Mouse (Mus musculus) heart, embryonic 12.5 days (tissue): ENCODE measurements around the gene Mgat4a. TPM values are rescaled to one million over a fixed set of nuclear protein-coding genes. Genes with fewer than 3 reads are reported as not detected.

ENCODE experiments used
- ATAC-seq: fragments of 200-750 bp; cut with Nextera tagmentation; 2 replicates; pipeline ENCODE4 v1.8.0; 2017; ENCODE audit warnings: moderate TSS enrichment, moderate library complexity; ENCODE audit not compliant: insufficient number of reproducible peaks, low FRiP score
- H3K27ac ChIP-seq: fragments of 300-500 bp; sonication (generic); 2 replicates; pipeline ENCODE4 v1.5.1; 2016; ENCODE audit warnings: mild to moderate bottlenecking, moderate library complexity; ENCODE audit not compliant: poor library complexity, severe bottlenecking
- H3K27me3 ChIP-seq: fragments of 300-500 bp; sonication (generic); replicated peaks from 2 replicates; pipeline ENCODE4 v1.6.1; 2016; ENCODE audit warnings: mild to moderate bottlenecking, moderate library complexity
- H3K36me3 ChIP-seq: fragments of 300-500 bp; sonication (generic); 2 replicates; pipeline ENCODE4 v1.6.1; 2016; ENCODE audit warnings: mild to moderate bottlenecking, moderate library complexity
- H3K4me1 ChIP-seq: fragments of 300-500 bp; sonication (generic); replicated peaks from 2 replicates; pipeline ENCODE4 v1.6.1; 2016; ENCODE audit warnings: mild to moderate bottlenecking
- H3K4me2 ChIP-seq: fragments of 300-500 bp; sonication (generic); 2 replicates; pipeline ENCODE4 v1.6.1; 2016; ENCODE audit warnings: mild to moderate bottlenecking, moderate library complexity
- H3K4me3 ChIP-seq: fragments of 300-500 bp; sonication (generic); 2 replicates; pipeline ENCODE4 v1.5.1; 2016; ENCODE audit warnings: mild to moderate bottlenecking
- H3K9ac ChIP-seq: fragments of 300-500 bp; sonication (generic); 2 replicates; pipeline ENCODE4 v1.6.1; 2016; ENCODE audit warnings: mild to moderate bottlenecking, moderate library complexity
- H3K9me3 ChIP-seq: fragments of 300-500 bp; sonication (generic); replicated peaks from 2 replicates; pipeline ENCODE4 v1.6.1; 2016; ENCODE audit warnings: mild to moderate bottlenecking, moderate library complexity
- WGBS: fragments of 180-500 bp; shearing (Covaris S2); methylation state at CpG from one replicate; pipeline ENCODE4 v1.1.7; 2016; 5-methylcytosine and 5-hydroxymethylcytosine counted together
- polyA plus RNA-seq: library from polyadenylated mRNA; unstranded; fragments of >200 nt; fragmentation: Nextera tagmentation; extraction: Ambion mirVana; gene quantifications from 2 replicates; pipeline ENCODE4 v1.2.1, GENCODE M21; 2016

Gene Mgat4a
- polyA plus RNA-seq, 1 experiment from 2014 or later: 3.9 TPM

- 76% methylated on average over 3 of the region's 3 CpGs for WGBS
- H3K4me3 ChIP-seq: no peak overlapping the region
Observed at GRCm38 (mm10) chr1:37561955-37562354, 21.1 kb upstream of the Mgat4a start.

GRCm38 (mm10) chr1:37560356-37560755 is 19.5 kb upstream of the Mgat4a start:
- ATAC-seq: no peak

More at GRCm38 (mm10) chr1:37561955-37562354, 21.1 kb upstream of the Mgat4a start:
- Histone ChIP-seq H3K36me3 (no peaks in the 10 kb centered on the region), H3K9me3 (no peaks in the 10 kb centered on the region), H3K27ac (no peak overlapping the region), H3K4me2 (no peak overlapping the region), H3K4me1 (no peaks in the 10 kb centered on the region), H3K27me3 (no peaks in the 10 kb centered on the region), H3K9ac (no peak overlapping the region)
- ATAC-seq: no peak

GRCm38 (mm10) chr1:37551986-37552385 is 11.2 kb upstream of the Mgat4a start:
- WGBS: 68% methylated on average over 7 of the region's 7 CpGs
- H3K27me3 ChIP-seq: no peaks in the 10 kb centered on the region

More at GRCm38 (mm10) chr1:37560356-37560755, 19.5 kb upstream of the Mgat4a start:
- Histone ChIP-seq H3K9me3 (no peaks in the 10 kb centered on the region), H3K36me3 (no peaks in the 10 kb centered on the region), H3K9ac (no peak overlapping the region), H3K27ac (no peak overlapping the region), H3K4me2 (no peak overlapping the region), H3K4me1 (no peaks in the 10 kb centered on the region), H3K27me3 (no peaks in the 10 kb centered on the region), H3K4me3 (no peak overlapping the region)
- 81% methylated on average over 4 of the region's 4 CpGs for WGBS

GRCm38 (mm10) chr1:37549501-37549900 is 8.7 kb upstream of the Mgat4a start:
- Histone ChIP-seq H3K4me2 (no peak overlapping the region), H3K9ac (no peak overlapping the region), H3K27me3 (no peaks in the 10 kb centered on the region), H3K4me3 (no peak overlapping the region), H3K9me3 (no peaks in the 10 kb centered on the region), H3K36me3 (no peaks in the 10 kb centered on the region), H3K4me1 (no peaks in the 10 kb centered on the region), H3K27ac (no peak overlapping the region)
- 77% methylated on average over 8 of the region's 8 CpGs for WGBS
- ATAC-seq: no peak

More at GRCm38 (mm10) chr1:37551986-37552385, 11.2 kb upstream of the Mgat4a start:
- Histone ChIP-seq H3K4me3 (no peak overlapping the region), H3K4me1 (no peaks in the 10 kb centered on the region), H3K9ac (no peak overlapping the region), H3K9me3 (no peaks in the 10 kb centered on the region), H3K27ac (no peak overlapping the region), H3K36me3 (no peaks in the 10 kb centered on the region), H3K4me2 (no peak overlapping the region)
- no peak for ATAC-seq

DNA sequence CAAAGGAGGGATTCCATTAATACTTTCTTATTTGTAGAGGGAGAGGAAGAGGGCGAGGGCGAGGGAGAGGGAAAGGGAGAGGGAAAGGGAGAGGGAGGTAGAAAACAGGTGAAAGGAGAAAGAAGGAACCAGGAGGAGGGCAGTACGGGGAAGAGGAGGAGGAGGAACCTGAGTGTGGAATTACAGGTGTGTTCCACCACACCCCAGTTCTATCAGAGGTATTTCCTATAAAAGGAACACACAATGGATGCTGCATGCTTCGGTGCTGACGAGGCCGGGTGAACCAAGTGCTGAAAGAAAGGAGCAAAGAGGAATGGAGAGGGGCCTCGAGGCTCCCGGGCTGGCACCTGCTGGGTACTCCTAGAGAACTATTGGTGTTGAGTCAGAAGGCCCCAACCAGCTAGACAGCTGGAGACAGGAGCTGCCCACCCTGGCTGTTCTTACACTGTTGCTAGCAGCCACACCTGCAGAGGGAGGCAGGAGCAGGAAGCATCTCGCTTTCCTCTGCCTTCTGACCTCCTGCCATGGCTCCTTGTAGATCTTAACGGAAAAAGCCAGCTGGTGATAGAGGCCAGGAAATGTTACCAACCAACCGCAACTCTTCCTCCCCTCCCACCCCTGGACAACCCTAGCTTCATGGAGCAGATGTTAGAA is 5.7 kb upstream of the Mgat4a start:
- H3K9ac ChIP-seq: no peak overlapping the region
- H3K36me3 ChIP-seq: no peaks in the 10 kb centered on the region
- peaks cover 16% of the 10 kb centered on the region for H3K27me3 ChIP-seq
- H3K9me3 ChIP-seq: no peaks in the 10 kb centered on the region
- WGBS: 65% methylated on average over 11 of the region's 11 CpGs
- ATAC-seq: no peak
- no peaks in the 10 kb centered on the region for H3K4me1 ChIP-seq
- no peak overlapping the region for H3K27ac ChIP-seq
- no peak overlapping the region for H3K4me3 ChIP-seq
- no peak overlapping the region for H3K4me2 ChIP-seq

GRCm38 (mm10) chr1:37544251-37544650 is 3.4 kb upstream of the Mgat4a start:
- no peaks in the 10 kb centered on the region for H3K36me3 ChIP-seq
- no peak overlapping the region for H3K9ac ChIP-seq
- H3K4me1 ChIP-seq: peaks cover 4% of the 10 kb centered on the region
- peaks cover 16% of the 10 kb centered on the region for H3K27me3 ChIP-seq
- 34% methylated on average over 9 of the region's 9 CpGs for WGBS
- H3K9me3 ChIP-seq: no peaks in the 10 kb centered on the region
- no peak overlapping the region for H3K27ac ChIP-seq
- no peak overlapping the region for H3K4me2 ChIP-seq
- no peak overlapping the region for H3K4me3 ChIP-seq
- ATAC-seq: no peak

DNA sequence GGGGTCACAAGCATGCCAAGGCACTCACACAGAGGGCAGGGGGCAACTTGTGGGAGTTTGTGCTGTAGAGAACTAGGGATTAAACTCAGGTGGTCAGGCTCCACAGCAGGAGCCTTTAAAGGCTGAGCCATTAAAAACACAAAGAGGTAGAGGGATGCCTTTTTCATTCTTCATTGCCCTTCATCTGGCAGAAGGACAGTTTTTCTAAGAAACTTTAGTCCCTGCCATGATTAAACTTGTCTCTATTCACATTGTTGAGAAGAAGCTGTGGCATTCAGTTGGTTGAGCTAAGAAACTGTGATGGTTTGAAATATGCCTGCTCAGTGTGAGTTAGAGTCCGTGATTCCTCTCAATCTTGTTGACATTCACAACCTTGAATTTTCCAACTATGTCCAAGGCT is 2.2 kb upstream of the Mgat4a start:
- no peak overlapping the region for H3K9ac ChIP-seq
- WGBS: 55% methylated on average over 1 of the region's 1 CpGs
- 0 out of 2 replicates have a peak, but pooled peaks cover 3% of the 10 kb centered on the region for H3K9me3 ChIP-seq
- no peak for ATAC-seq
- H3K4me1 ChIP-seq: peaks cover 4% of the 10 kb centered on the region
- H3K4me3 ChIP-seq: no peak overlapping the region
- no peak overlapping the region for H3K27ac ChIP-seq
- no peak overlapping the region for H3K4me2 ChIP-seq
- peaks cover 16% of the 10 kb centered on the region for H3K27me3 ChIP-seq
- H3K36me3 ChIP-seq: no peaks in the 10 kb centered on the region

DNA sequence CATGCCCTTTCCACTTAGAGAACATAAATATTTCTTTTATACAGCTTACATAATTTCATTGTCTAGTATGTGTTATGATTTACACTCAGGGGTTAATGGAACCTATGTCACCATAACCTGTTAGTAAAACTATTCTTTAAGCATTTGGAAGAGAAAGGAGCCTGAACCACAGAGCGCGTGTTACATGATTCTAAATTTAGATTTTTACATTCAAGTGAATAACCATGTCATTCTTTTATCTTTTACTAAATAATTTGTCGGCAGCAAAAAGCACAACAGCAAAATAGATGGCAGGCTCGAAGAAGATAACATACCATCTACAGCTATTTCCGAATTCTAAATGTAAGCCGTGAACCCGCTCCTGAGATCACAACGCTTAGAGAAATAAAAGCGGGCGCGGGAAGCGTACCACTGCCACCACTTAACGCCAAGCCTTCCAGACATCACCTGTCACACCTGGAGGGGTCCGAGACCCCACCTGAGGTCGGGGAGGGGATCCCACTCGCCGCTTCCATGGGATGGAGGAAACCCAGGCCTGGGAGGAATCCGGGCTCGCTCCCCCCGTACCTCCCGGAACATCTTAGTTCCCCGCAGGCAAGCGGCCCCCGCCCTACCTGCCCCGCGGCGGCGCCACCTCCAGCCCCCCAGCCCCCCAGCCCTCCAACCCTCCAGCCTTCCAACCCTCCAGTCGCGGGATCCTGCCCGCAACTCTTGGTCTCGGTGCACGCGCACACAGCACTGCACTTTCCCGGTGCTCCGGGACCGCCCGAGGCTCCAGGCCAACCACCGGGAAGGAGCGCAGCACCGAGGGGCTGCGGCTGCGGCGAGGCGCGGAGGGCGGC is 627 bp downstream of the Mgat4a start:
- H3K27ac ChIP-seq: no peak overlapping the region
- WGBS: 5% methylated on average over 47 of the region's 47 CpGs

GRCm38 (mm10) chr1:37534532-37535108 is 6.2 kb downstream of the Mgat4a start:
- no peaks in the 10 kb centered on the region for H3K36me3 ChIP-seq
- WGBS: 59% methylated on average over 5 of the region's 5 CpGs
- no peak overlapping the region for H3K4me2 ChIP-seq
- 0 out of 2 replicates have a peak, but pooled peaks cover 3% of the 10 kb centered on the region for H3K9me3 ChIP-seq
- no peaks in the 10 kb centered on the region for H3K4me1 ChIP-seq
- ATAC-seq: no peak
- no peak overlapping the region for H3K9ac ChIP-seq
- no peaks in the 10 kb centered on the region for H3K27me3 ChIP-seq
- H3K4me3 ChIP-seq: no peak overlapping the region
- no peak overlapping the region for H3K27ac ChIP-seq

More for the DNA sequence above, 627 bp downstream of the Mgat4a start:
- no peaks in the 10 kb centered on the region for H3K36me3 ChIP-seq
- peak overlapping the region; percentile 83 for H3K4me3 ChIP-seq
- peak overlapping the region; percentile 86 for H3K9ac ChIP-seq
- H3K4me2 ChIP-seq: peak overlapping the region; percentile 100
- peak; percentile 17; the same call in 1 of the 2 replicates for ATAC-seq
- 0 out of 2 replicates have a peak, but pooled peaks cover 3% of the 10 kb centered on the region for H3K9me3 ChIP-seq
- peaks cover 4% of the 10 kb centered on the region for H3K4me1 ChIP-seq
- H3K27me3 ChIP-seq: peaks cover 16% of the 10 kb centered on the region

GRCm38 (mm10) chr1:37533181-37533580 is 7.6 kb downstream of the Mgat4a start:
- Histone ChIP-seq H3K27me3 (no peaks in the 10 kb centered on the region), H3K4me1 (no peaks in the 10 kb centered on the region), H3K27ac (no peak overlapping the region), H3K36me3 (no peaks in the 10 kb centered on the region), H3K9ac (no peak overlapping the region), H3K4me2 (no peak overlapping the region), H3K4me3 (no peak overlapping the region), H3K9me3 (no peaks in the 10 kb centered on the region)
- WGBS: 91% methylated on average over 7 of the region's 7 CpGs
- no peak for ATAC-seq

GRCm38 (mm10) chr1:37532533-37532840 is 8.3 kb downstream of the Mgat4a start:
- Histone ChIP-seq H3K9me3 (no peaks in the 10 kb centered on the region), H3K4me3 (no peak overlapping the region), H3K27ac (no peak overlapping the region), H3K9ac (no peak overlapping the region), H3K4me2 (no peak overlapping the region), H3K4me1 (no peaks in the 10 kb centered on the region), H3K36me3 (no peaks in the 10 kb centered on the region), H3K27me3 (no peaks in the 10 kb centered on the region)
- ATAC-seq: no peak
- 79% methylated on average over 6 of the region's 6 CpGs for WGBS
